Mouse (Mus musculus): ENCODE measurements at regions not wholly inside any gene's neighbourhood (a gene's known extent, or its start where the extent isn't known, plus 50 kb on each side); places are given as distances from the start of the nearest gene placed in this dataset.
A peak's percentile ranks its signal among the peaks of the same experiment; 100 is the strongest.

DNA sequence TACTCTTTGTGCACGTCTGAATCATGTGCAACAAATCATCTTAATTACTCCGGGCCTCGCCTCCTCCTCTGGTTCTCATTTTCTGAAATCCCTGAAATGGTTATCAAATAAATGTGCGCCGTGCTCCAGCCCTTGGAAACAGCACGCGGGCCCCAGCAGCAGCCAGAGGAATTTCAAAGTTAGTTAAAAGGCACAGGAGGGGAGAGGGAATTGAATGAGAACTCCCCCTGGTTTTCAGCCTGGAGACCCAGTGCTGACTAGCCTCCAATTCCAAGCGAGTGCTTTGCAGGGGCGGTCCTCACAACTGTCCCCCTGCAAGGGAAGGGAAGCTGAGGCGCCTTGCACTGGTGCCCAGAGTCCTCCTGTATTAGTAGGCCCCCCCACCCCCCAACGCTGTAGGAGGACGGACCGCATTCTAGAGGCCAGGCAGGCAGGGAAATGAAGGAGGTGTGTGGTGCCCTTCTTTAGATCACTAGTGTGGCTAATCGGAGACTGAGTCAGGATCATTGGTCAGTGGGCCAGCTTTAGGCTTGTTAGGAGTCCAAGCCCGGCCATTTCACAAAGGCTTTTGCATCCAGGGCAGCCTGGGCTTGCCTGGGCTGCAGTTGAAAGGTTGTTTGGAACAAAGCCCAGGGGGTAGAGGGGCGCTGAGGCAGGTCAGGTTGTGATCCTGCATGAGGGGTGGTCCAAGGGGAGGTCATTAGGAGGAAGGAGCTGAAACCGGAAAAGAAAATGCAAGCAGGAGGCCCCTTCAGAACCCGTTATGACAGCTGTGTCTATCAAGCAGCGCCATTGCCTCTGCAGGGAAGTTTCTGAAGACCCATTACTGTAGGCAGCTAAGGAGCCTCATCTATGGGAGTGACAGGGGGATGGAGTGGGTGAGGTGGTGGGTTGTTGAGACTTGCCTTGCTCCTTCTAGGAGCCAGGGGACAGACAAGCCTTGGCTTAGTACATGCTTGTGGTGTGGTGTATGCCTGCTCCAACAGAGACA lies 80.3 kb upstream of the Igfbp7 start:
- no peak for DNase-seq (ENCODE audit: low spot score in 2 of 2)

DNA sequence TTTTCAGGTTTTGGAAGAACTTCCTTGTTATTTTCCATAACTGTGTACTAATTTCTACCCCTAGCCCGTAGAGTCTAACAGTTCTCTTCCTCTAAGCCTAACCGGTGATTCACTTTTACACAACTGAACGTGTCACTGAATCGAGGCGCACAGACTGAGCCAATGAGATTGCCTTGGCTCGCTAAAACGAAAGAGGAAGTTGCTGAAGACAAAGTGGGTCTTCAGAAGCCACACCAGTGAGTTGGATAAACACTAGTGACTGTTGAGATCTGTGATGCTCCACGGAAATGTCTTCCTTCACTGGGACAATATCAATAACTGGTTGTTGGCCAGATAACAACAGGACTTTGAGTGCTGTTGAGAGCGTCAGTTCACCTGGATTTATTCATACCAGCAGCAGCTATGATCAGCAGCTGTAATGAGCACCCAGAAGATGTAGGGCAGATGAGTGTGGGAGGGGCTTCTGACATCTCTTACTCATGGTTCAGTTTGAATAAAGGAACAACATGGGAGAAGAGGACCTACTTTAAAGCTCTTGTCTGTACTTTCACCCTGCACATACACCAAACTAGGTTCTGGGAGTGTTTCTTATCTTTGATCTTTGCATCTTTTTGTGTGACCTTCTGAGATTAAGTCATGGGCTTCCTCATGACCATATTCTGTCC lies 75.3 kb upstream of the Igfbp7 start:
- DNase-seq (ENCODE audit: low spot score in 2 of 2), result no peak

DNA sequence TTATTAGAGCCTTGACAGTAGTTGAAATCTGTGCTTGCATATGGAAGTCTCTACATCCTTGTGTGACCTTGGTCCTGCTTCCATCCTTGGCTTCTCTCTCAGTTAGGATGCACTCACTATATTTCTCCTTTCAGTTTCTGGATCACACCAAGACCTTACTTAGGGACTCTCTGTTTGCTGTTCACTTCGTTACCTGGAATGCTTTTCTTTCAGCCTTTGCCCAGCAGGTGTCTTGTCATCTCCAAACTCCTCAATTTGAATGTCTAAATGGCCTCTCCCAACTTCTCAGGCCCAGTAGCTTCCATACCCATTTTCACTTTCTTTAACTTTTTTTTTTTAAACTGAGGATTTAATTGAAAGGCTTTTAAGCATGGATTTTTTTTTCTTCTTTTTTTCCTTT lies 74.0 kb upstream of the Igfbp7 start:
- no peak for DNase-seq (ENCODE audit: low spot score in 2 of 2)

DNA sequence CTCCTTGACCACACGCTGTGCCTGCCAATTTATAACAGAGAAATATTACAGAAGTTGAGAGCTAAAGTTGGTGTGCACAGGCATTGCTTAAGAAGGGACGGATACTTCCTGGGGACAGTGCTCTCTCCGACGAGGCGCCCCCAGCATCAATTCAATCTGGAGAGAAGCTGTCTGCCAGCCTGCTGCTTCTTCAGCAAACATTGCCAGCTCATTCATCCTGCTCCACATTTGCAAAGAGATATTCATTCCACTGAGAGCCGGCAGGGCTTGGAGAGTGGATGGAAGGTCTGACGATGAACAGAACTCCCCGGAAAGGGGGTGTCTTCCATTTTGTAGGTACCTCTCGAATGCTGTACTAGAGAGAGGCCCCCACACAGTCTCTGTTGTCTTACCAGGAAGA lies 70.0 kb upstream of the Igfbp7 start:
- DNase-seq (ENCODE audit: low spot score in 2 of 2), result no peak

DNA sequence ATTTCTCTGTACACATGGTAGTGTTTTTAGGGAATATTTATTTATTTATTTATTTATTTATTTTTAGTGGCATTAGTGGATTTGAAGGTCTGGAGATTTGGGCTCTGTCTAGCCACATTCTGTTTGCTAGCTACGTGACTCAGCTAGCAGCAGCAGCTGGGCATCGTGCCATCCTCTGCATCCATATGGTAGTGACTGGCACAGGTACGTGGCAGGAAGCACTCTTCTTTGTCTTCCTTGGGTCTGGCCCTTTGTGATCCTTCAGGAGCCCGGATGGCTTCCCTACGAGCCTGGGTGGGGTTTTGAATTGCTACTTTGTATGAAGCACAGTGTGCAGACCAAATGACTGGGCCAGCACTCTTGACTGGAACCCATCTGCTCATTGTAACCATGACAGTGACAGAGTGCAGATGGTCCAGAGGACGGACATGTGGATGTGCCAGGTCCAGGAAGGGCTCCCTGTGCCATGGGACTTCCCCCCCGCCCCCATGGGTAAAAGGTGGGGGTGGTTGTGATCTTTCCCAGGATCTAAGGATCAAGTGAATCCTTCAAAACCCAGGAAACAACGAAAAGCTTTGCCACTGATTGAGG lies 66.2 kb upstream of the Igfbp7 start:
- no peak for DNase-seq (ENCODE audit: low spot score in 2 of 2)

DNA sequence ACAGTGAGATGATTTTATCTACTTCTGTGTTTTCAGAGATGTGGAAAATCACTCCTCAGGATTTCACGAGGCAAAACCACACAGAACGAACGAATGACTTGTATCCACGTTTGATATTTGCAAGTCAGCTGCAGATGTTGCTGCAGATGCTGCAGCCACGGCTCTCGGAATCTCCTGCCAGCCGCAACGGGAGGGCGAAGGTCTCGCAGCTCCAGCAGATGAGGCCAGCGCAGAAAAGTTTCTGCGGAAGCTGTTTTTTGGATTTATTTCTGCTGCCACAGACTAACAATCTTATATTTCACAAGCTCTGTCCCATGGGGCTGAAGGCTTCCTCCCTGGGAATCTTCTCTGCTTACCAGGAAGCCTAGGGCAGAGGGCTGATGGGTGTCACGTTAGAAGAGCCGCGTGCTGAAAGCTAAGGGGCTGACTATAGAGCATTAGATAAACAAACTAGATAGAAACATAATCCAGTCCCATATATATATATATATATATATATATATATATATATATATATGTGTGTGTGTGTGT lies 61.5 kb upstream of the Igfbp7 start:
- no peak for DNase-seq (ENCODE audit: low spot score in 2 of 2)

DNA sequence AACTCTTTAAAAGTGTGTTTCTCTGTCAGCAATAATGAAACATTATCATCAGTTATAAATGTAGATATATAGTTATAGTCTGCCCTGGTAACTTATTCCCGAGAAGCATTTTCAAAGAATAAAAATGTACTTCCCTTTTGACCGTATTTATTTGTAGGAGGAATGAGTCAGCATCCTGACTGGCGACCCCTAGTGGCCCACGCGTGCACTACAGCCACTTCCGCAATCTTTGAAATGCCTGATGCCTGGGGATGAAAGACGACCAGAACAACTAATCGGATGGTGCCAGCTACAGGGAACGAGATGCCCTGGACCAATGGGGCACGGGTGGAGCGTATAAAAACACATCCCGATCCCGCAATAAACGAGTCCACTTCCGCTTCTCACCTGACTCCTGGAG lies 60.6 kb upstream of the Igfbp7 start:
- DNase-seq (ENCODE audit: low spot score in 2 of 2), result peak; percentile 70 to 90

DNA sequence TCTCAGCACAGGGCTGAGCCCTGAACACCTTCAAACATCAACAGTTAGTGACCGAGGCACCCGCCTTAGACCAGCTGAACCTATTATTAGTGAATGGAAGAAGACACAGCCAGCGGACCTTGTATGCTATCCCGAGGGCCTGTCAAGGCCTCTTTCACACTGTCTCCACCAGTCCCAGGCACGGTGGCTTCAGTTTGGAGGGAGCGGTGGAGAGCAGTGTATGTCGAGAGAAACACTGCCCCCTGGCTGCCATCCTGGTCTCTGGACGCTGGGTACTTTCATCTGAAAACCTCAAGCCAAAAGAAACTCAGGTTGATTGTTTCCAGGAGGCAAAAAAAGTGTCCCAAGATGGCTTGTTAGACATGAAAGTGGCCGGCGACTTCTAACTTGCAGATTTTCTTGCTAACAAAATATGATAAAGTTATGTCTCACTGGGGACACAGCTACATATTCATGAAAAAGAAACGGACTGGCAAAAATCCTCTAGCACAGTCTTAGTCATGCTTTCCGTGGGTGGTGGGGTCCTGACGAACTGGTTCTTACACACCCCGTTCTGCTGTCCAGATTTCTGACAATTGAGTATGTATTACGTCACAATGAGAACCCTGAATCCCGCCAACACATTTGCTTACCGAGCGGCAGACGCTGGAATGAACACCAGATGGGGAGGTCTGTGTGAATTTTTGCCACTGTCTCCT lies 57.2 kb upstream of the Igfbp7 start:
- peak; percentile 59 to 88 for DNase-seq (ENCODE audit: low spot score in 2 of 2)

DNA sequence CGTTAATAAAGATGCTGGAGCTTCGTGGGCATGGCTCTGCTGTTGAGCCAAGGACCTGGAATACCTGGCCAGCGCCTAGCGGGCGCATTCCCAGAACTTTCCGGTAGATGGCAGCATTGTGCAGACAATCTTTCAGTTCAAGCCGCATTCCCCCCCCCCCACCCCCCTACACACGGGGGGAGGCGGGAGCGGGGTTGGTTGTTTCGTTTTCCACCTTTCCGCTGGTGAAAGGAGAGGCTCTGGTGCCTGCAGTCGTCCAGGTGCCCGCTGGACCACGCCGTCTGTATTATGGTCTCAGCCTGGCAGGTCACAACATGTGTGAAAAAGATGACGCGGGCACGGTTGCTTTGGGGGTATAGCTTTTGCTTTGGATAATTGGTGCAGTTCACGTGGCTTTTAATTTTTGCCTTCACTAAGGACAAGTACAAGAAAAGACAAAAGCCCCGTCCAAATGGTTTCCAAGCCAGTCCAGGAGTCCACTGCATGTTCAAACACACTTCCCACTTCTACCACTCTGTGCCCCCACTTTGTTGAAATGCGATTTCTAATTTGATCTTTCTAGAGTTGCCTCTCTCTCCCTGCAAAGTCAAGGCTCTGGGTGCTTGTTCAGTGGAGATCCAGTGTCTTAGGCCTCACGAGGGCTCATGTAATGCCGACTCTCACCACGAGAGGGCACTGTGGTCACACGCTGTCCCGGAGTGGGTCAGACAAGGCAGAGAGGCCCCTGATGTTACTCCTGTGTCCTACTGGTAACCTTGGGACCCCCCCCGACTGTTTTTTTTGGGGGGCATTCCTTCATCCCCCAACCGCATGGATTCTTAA lies 52.3 kb upstream of the Igfbp7 start:
- peak; percentile 87 to 97 for DNase-seq (ENCODE audit: low spot score in 2 of 2)

All from spleen, postnatal 4 days (tissue).